Mouse (Mus musculus) adrenal gland, postnatal 36 days (tissue): ENCODE results near the gene Pml. TPM values are rescaled to one million over a fixed set of nuclear protein-coding genes. Genes with fewer than 3 reads are reported as not detected.

Source experiments
- DNase-seq, 2 experiments: peaks; one replicate each; pipeline ENCODE4 v3.0.0; 2021; ENCODE audit warnings: mixed read lengths in 1 of 2
- total RNA-seq, 2 experiments: library from RNA; stranded (reverse); gene quantifications; 2 replicates each; pipeline ENCODE4 v1.2.3; 2021

Pml gene
- total RNA-seq, 2 experiments from 2014 or later = 22.4 to 24.2 TPM

- no peak for DNase-seq
Observed at GRCm38 (mm10) chr9:58202676-58203453, 46.7 kb downstream of the Pml start.

- no peak for DNase-seq
Observed at GRCm38 (mm10) chr9:58201861-58202549, 47.6 kb downstream of the Pml start.

GRCm38 (mm10) chr9:58201091-58201842 is 48.3 kb downstream of the Pml start:
- DNase-seq = no peak

GRCm38 (mm10) chr9:58200270-58201090 is 49.1 kb downstream of the Pml start:
- DNase-seq = no peak

- no peak for DNase-seq
Observed at GRCm38 (mm10) chr9:58199381-58200269, 50.0 kb downstream of the Pml start.

- DNase-seq = no peak
Observed at GRCm38 (mm10) chr9:58198801-58199371, 50.7 kb downstream of the Pml start.

- peak; percentile 73 to 82 for DNase-seq
Observed at GRCm38 (mm10) chr9:58197781-58198701, 51.5 kb downstream of the Pml start.

GRCm38 (mm10) chr9:58196610-58197567 is 52.7 kb downstream of the Pml start:
- peak; percentile 51 to 67 for DNase-seq

GRCm38 (mm10) chr9:58196141-58196540 is 53.4 kb downstream of the Pml start:
- no peak for DNase-seq

GRCm38 (mm10) chr9:58195671-58196070 is 53.9 kb downstream of the Pml start:
- no peak for DNase-seq

- no peak for DNase-seq
Observed at GRCm38 (mm10) chr9:58194222-58194621, 55.4 kb downstream of the Pml start.

- no peak for DNase-seq
Observed at GRCm38 (mm10) chr9:58184456-58184855, 65.1 kb downstream of the Pml start.

- no peak for DNase-seq
Observed at GRCm38 (mm10) chr9:58179390-58179789, 70.2 kb downstream of the Pml start.

GRCm38 (mm10) chr9:58177165-58177564 is 72.4 kb downstream of the Pml start:
- DNase-seq = no peak

GRCm38 (mm10) chr9:58175745-58176487 is 73.7 kb downstream of the Pml start:
- no peak for DNase-seq

- DNase-seq = no peak
Observed at GRCm38 (mm10) chr9:58174818-58175251, 74.8 kb downstream of the Pml start.

- no peak for DNase-seq
Observed at GRCm38 (mm10) chr9:58172863-58173262, 76.7 kb downstream of the Pml start.
